Mouse (Mus musculus): ENCODE measurements around the gene Vcpkmt.
"Not testable (repeated sequence)": the region's sequence is repeated elsewhere in the genome, so short reads cannot be mapped to it uniquely, and the experiment has no call there.

Gene Vcpkmt

DNA sequence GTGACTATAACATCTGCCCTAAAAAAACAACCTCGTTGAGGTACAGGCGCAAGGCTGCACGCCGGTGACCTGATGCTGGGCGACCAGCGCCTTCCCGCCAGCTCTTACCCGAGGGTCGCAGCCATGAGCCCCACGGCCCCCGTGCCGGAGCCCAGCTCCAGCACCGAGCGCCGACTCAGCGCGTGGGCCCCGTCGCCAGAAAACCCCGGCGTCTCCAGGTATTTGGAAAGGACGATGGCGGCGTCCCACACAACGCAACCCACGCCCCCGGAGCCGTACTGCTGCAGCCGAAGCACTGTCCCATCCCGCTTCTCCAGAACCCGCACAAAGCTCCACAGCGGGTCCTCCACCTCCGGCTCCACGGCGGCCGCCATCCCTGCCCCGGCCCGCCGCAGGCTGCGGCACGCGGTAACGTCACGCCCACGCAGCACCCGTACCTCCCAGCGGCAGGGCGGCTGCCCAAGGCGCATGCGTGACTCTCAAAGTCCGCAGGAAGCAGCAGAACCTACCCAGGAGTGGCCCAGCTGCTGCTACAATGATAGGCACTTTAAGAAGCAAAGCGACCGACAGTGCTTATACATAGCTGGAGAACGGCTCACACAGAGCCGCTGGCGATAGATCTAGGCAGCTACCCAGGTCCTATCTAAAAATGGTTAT, at the start of gene Vcpkmt:
Gene Vcpkmt (minus strand): TSS at position 416 of the 657 bp plus-strand sequence.
- DNase-seq, result peak; percentile 82

- DNase-seq, result not testable (repeated sequence)
Measured at GRCm38 (mm10) chr12:69618590-69618989, 35.8 kb upstream of the Vcpkmt start.

GRCm38 (mm10) chr12:69604367-69604766, 21.5 kb upstream of the Vcpkmt start:
- no peak for DNase-seq

DNA sequence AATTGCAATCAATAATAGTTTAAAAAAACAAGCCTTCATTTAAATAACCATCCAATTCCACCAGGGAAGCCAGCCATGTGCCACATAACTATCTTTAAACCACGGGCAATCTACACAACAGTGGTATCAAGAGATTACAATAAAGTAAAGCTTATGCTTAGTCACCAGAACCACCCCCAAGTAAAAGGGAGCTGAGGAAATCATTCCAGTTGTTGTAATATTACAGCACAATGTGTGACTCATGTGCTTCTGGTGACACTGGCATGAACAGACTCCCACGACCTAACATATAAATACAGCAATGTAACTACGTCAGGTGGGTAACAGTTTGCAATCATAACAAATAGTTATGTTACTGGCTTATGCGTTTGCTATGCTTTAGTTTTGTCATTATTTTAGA, 14.6 kb upstream of the Vcpkmt start:
- DNase-seq, result no peak

DNA sequence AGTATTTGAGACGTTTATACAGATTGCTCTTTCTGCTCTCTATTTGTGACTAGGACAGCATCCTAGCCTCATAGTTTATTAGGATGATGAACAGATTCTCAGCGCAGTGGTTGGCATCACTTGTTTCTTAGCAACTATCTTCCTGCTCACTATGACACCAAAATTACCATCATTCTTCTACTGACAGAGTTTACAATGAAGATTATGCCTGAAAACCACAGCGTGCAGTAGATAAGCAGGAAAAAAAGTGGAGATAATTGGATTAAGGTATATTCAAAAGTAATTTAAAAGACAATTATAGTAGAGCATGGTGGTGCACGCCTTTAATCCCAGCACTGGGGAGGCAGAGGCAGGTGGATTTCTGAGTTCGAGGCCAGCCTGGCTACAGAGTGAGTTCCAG, 10.3 kb upstream of the Vcpkmt start:
- DNase-seq, result no peak

GRCm38 (mm10) chr12:69583270-69583629, 422 bp upstream of the Vcpkmt start:
- no peak for DNase-seq

DNA sequence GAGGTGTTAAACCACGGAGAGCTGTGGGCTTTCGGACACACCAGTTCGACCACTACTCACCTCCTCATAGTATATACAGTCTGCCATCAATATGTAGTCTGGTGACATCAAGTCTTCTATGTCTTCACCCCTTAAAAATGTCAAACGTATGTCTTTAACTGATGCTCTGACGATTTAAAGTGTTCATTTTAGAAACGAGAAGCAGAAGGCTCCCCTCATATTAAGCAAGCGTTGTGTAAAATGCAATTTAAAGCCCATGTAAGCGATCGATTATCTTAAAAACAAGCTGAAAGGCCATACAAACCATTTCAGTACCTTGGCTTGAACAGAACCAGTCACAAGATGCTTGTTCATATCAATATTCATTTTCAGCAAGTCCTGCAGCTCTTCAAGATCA, 614 bp downstream of the Vcpkmt start:
- DNase-seq, result no peak

GRCm38 (mm10) chr12:69579623-69580022, 3.2 kb downstream of the Vcpkmt start:
- no peak for DNase-seq

GRCm38 (mm10) chr12:69576120-69576627, 6.7 kb downstream of the Vcpkmt start:
- peak; percentile 46 for DNase-seq

GRCm38 (mm10) chr12:69573916-69574881, 8.6 kb downstream of the Vcpkmt start:
- DNase-seq, result peak; percentile 64

- no peak for DNase-seq
Measured at GRCm38 (mm10) chr12:69573271-69573670, 9.6 kb downstream of the Vcpkmt start.

DNA sequence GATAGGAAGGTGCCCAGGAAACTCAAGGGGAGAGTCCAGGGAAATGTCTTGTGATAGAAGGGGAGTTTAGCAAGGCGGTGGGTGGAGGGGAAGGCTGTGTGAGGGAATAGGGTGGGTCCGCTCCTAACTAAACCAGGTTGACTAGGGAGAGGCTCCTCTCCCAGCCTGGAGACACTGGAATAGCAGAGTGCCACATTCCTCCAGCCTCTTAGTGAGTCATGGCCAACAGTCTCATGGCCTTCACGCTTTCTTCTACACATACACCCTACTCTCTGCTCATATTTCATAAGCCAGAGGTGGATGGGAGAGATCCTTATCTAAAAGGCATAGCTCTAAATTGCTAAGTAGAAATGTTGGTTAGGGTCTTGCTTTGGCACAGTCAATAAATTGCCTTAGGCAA, 12.9 kb downstream of the Vcpkmt start:
- no peak for DNase-seq

DNA sequence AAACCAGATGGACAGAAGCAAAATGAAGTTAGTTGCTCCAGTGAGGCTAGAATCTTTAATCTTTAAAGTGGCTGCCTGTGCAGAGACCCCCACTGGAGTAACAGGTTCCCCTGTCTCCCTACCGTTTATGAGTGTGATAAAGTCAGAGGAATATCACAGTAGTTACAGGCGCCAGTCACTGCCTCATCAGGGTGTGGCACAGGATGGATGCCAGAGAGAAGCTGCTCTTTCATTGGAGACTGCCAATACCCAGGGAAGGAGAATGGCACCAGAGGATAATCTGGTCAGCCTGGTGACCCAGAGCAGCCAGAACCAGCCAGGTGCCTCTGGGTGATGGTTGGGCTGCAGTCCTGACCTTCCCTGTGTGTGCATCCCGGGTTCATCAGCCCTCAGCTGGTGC, 14.6 kb downstream of the Vcpkmt start:
- no peak for DNase-seq

DNA sequence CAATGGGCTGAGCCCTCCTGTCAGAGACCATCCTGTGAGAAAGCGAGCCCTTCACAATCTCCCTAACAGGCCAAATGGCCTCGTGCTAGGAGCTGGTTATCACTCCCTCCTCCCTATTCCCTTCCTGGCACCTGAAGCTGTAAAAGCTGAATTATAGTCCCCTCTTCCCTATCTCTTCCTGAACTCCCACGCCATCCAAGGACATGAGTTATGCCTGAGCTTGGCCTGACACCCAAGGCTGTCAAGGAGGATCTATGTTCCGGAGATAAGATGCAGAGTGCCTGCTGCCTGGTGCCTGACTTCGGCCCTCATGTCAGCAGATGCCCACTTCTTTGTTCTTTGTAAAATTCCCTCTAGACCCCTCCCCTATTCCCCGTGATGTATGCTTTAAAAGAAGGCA, 21.8 kb downstream of the Vcpkmt start:
- not testable (repeated sequence) for DNase-seq

GRCm38 (mm10) chr12:69556221-69556861, 26.5 kb downstream of the Vcpkmt start:
- peak; percentile 63 for DNase-seq

DNA sequence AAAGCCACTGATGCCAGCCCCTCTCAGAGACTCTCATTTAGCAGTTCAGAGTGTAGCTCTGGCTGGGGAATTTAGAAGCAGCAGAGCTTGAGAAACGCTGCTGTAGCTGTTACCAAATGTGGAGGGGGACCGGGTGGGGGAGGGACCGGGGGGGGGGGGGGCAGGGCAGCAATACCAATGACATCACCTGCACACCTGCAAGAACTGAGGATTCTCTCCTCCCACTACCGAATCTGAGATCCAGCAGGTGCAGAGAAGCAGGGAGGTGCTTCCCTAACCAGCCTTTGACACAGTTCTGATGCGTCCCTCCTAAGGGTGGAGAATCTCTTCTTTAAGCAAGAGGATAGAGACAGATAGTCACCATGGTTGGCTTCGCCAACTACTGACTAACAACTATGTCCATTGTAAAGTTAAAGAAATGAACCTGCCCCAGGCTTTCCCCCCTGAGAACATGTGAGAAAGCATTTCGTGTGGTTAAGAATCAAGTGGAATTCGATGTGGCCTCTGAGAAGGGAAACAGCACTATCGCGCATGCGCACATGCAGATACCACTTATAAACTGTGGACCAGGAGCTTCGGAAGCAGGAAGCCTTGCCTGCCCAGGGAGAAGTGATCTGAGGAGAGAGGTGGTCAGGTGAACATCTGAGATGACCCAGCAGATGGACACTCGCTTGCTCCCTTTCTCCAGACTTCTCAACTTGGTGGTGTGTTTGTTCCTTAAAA, 37.2 kb downstream of the Vcpkmt start:
- no peak for DNase-seq

DNA sequence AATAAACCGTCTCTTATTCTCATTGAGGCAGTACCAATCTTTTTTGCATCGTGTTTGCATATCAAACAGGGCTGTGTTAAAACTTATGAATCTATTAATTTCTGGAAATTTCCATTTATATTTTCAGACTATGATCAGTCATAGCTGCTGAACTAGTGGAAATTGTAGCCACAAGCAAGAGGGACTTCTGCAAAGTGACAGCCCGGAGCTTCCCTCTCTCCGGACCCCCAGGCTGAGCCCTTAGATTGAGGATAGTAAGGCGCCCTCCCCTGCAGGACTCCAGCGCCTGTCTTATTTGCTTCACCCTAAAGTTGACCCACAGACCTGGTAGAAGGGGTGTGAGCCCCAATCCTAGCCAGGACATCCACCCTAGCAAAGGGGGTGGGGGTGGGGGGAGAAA, 37.8 kb downstream of the Vcpkmt start:
- no peak for DNase-seq

- DNase-seq, result no peak
Measured at GRCm38 (mm10) chr12:69544562-69544961, 38.3 kb downstream of the Vcpkmt start.

DNA sequence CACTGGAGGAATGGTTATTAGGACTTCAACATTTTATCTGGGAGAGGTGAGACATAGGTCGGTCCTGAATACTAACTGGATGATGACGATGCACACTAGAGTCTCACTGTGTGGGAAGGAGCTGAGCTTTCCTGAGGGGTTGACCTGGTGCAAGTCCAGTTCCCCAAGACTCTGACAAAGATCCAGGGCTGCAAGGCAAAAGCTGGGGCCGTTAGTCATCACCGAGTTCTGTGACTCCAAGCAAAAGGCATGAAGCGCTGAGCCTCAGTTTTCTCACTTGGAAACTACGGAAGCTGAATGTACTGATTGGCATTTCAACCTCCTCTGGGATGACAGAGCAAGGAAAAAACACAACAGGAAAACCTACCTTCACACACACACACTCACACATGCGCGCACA, 40.5 kb downstream of the Vcpkmt start:
- no peak for DNase-seq

- peak; percentile 17 for DNase-seq
Measured at GRCm38 (mm10) chr12:69541663-69542062, 41.2 kb downstream of the Vcpkmt start.

GRCm38 (mm10) chr12:69539353-69539752, 43.5 kb downstream of the Vcpkmt start:
- DNase-seq, result no peak

DNA sequence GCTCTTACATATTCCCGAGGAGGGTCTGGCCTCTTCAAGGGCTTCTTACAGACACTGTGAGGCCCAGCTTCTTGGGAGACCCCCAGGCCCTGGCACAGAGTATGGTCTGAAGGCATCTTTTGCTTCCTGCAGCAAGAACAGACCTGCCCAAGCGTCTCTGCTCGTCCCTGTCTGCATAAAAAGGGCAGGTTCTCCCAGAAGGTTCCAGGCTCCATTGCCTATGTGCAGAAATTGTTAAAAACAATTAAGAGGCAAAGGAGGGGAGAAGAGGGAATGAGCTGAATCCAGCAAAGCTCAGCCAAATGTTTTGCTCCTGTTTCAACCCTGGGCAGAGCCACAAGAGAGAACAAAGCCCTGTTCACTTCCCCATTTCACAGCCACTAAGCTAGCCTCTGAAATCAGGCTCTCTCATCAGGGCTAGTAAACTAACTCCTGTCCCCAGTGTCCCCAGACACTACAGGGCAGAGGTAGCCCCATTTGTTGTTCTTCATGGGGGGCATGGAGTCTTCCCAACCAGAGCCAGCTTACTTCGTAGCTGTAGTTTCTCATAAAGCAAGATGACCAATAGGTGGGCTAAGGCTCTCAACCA, 44.4 kb downstream of the Vcpkmt start:
- no peak for DNase-seq
